Mouse (Mus musculus): ENCODE data around the gene Ccdc107. TPM values are rescaled to one million over a fixed set of nuclear protein-coding genes. Genes with fewer than 3 reads are reported as not detected.

Ccdc107 gene
- polyA plus RNA-seq, 1 experiment from 2014 or later = 44.8 TPM

GRCm38 (mm10) chr4:43492101-43492820 lies 439 bp upstream of the Ccdc107 start:
- Histone ChIP-seq H3K27me3 (ENCODE audit: low read depth, poor library complexity, severe bottlenecking) (peaks cover 22% of the 10 kb centered on the region), H3K4me1 (peaks cover 40% of the 10 kb centered on the region), H3K4me3 (peak overlapping the region; percentile 81), H3K27ac (replicated peaks) (peak overlapping the region; percentile 90), H3K36me3 (peaks cover 21% of the 10 kb centered on the region), H3K9me3 (replicated peaks) (peaks cover 3% of the 10 kb centered on the region; the same call in 1 of the 2 replicates)
- no peak for DNase-seq (ENCODE audit: low spot score)
- WGBS = 50% methylated on average over 12 of the region's 12 CpGs

- peaks cover 27% of the 10 kb centered on the region for H3K36me3 ChIP-seq
- WGBS = under 1% methylated on average over 47 of the region's 47 CpGs
- peaks cover 28% of the 10 kb centered on the region for H3K27me3 ChIP-seq (ENCODE audit: low read depth, poor library complexity, severe bottlenecking)
- peak overlapping the region; percentile 81 for H3K4me3 ChIP-seq
- peak overlapping the region; percentile 90 for H3K27ac ChIP-seq (replicated peaks)
- peaks cover 3% of the 10 kb centered on the region; the same call in 1 of the 2 replicates for H3K9me3 ChIP-seq (replicated peaks)
- peak; percentile 97 for DNase-seq (ENCODE audit: low spot score)
- peaks cover 50% of the 10 kb centered on the region for H3K4me1 ChIP-seq
These were observed 616 bp downstream of the Ccdc107 start for GRCm38 (mm10) chr4:43493186-43493845.

- DNase-seq (ENCODE audit: low spot score) = no peak
- peak overlapping the region; percentile 90 for H3K27ac ChIP-seq (replicated peaks)
- WGBS = 7% methylated on average over 9 of the region's 9 CpGs
These were observed 1.1 kb downstream of the Ccdc107 start for GRCm38 (mm10) chr4:43493846-43494240.

DNA sequence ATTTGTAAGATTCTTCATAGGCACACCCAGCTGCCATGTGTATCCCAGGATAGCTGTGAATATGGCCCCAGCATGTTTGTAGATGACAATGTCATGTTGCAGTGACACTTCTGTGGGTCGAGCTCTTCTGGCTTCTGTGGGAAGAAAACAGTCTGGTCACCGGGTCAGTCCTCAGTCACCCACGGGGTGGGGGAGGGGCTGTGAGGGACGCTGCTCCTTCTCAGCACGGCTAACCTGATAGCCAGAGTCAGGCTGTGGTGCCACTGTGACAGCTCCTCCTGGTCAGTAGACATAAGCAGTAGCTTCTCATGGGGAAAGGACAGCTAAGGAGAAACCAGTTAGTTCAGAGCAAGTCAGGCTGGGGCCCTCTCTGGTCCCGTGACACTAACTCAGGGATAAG lies 3.9 kb downstream of the Ccdc107 start:
- peaks cover 48% of the 10 kb centered on the region for H3K27me3 ChIP-seq (ENCODE audit: low read depth, poor library complexity, severe bottlenecking)
- H3K4me1 ChIP-seq = peaks cover 68% of the 10 kb centered on the region
- DNase-seq (ENCODE audit: low spot score) = no peak
- 52% methylated on average over 6 of the region's 6 CpGs for WGBS
- peak overlapping the region; percentile 13; the same call in 1 of the 2 replicates for H3K27ac ChIP-seq (replicated peaks)
- no peaks in the 10 kb centered on the region for H3K9me3 ChIP-seq (replicated peaks)
- H3K4me3 ChIP-seq = peak overlapping the region; percentile 18; the same call in 1 of the 2 replicates
- H3K36me3 ChIP-seq = peaks cover 27% of the 10 kb centered on the region

More at GRCm38 (mm10) chr4:43493846-43494240, 1.1 kb downstream of the Ccdc107 start:
- Histone ChIP-seq H3K27me3 (ENCODE audit: low read depth, poor library complexity, severe bottlenecking) (peaks cover 28% of the 10 kb centered on the region), H3K4me3 (peak overlapping the region; percentile 81), H3K36me3 (peaks cover 27% of the 10 kb centered on the region), H3K4me1 (peaks cover 55% of the 10 kb centered on the region), H3K9me3 (replicated peaks) (peaks cover 3% of the 10 kb centered on the region; the same call in 1 of the 2 replicates)

DNA sequence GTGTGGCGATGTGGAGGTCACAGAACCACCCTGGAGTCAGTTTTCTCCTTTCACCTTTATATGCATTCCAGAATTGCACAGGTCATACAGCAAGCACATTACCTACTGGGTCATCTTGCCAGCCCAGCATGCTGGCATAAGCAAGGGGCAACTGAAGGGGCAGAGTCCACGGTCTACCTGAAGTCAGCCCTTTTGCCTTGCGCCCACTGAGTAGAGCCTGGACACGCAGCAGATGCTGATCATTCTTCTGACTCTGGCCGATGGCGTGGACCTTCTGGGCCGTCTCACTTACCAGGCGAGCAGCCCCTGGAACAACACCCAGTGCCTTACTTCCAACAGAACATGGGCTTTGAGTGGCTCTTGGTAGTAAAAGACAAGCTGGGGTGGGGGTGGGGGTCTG lies 4.7 kb downstream of the Ccdc107 start:
- WGBS = 90% methylated on average over 8 of the region's 8 CpGs
- Histone ChIP-seq H3K27me3 (ENCODE audit: low read depth, poor library complexity, severe bottlenecking) (peaks cover 54% of the 10 kb centered on the region), H3K27ac (replicated peaks) (no peak overlapping the region), H3K9me3 (replicated peaks) (no peaks in the 10 kb centered on the region), H3K4me3 (peak overlapping the region; percentile 72), H3K36me3 (peaks cover 27% of the 10 kb centered on the region), H3K4me1 (peaks cover 68% of the 10 kb centered on the region)
- DNase-seq (ENCODE audit: low spot score) = no peak

DNA sequence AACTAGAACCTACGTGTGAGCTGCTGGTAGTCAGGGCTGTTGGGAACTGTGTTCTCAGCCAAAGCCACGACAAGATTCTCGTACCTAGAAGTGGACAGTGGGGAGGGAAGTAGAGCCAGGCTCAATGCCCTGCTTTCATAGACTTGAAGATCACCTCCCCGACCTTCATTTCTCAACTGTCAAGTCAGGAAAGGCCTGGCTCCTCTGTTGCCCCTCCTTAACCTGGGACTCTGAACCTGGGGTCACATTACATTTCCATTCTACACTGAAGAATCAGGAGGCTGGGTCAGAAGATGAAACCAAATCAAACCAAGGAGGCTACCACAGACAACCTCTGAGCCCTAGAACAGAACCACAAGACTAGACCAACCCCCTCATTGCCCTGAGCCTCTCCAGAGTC lies 5.2 kb downstream of the Ccdc107 start:
- WGBS = 78% methylated on average over 4 of the region's 4 CpGs
- peaks cover 27% of the 10 kb centered on the region for H3K36me3 ChIP-seq
- peaks cover 54% of the 10 kb centered on the region for H3K27me3 ChIP-seq (ENCODE audit: low read depth, poor library complexity, severe bottlenecking)
- DNase-seq (ENCODE audit: low spot score) = no peak
- peak overlapping the region; percentile 72 for H3K4me3 ChIP-seq
- no peak overlapping the region; the same call in 1 of the 2 replicates for H3K27ac ChIP-seq (replicated peaks)
- H3K4me1 ChIP-seq = peaks cover 68% of the 10 kb centered on the region
- no peaks in the 10 kb centered on the region for H3K9me3 ChIP-seq (replicated peaks)

DNA sequence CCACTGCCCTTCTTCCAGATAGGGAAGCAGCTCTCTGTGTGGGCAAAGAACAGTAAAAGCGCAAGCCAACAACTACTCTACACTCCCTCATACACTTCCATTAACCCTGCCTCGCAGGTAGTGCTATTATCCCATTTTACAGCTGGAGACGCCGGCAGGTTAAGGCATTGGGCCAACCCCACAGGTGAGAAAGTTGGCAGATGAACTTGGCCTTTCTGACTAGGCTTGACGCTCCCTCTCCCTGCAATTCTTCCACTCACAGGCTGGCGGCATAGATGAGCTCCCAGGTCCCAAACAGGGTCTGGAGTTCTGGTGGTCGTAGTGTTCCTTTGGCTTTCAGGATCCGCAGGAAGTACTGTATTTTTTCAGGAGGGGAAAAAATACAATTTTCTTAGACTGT lies 6.3 kb downstream of the Ccdc107 start:
- Histone ChIP-seq H3K4me1 (peaks cover 61% of the 10 kb centered on the region), H3K9me3 (replicated peaks) (no peaks in the 10 kb centered on the region), H3K4me3 (peak overlapping the region; percentile 72), H3K27me3 (ENCODE audit: low read depth, poor library complexity, severe bottlenecking) (peaks cover 54% of the 10 kb centered on the region), H3K36me3 (peaks cover 27% of the 10 kb centered on the region), H3K27ac (replicated peaks) (peak overlapping the region; percentile 92)
- WGBS = 14% methylated on average over 8 of the region's 8 CpGs
- DNase-seq (ENCODE audit: low spot score) = peak; percentile 58

GRCm38 (mm10) chr4:43499407-43500333 lies 7.0 kb downstream of the Ccdc107 start, which contains the start of gene Arhgef39:
Gene Arhgef39, minus strand, starts transcription at chr4:43499695.
- 8% methylated on average over 50 of the region's 50 CpGs for WGBS
- DNase-seq (ENCODE audit: low spot score) = peak; percentile 87
- peaks cover 50% of the 10 kb centered on the region for H3K27me3 ChIP-seq (ENCODE audit: low read depth, poor library complexity, severe bottlenecking)
- no peaks in the 10 kb centered on the region for H3K9me3 ChIP-seq (replicated peaks)
- H3K4me1 ChIP-seq = peaks cover 54% of the 10 kb centered on the region
- H3K27ac ChIP-seq (replicated peaks) = peak within 1 kb of the TSS; percentile 92
- peak within 1 kb of the TSS; percentile 72 for H3K4me3 ChIP-seq
- peaks cover 27% of the 10 kb centered on the region for H3K36me3 ChIP-seq

DNA sequence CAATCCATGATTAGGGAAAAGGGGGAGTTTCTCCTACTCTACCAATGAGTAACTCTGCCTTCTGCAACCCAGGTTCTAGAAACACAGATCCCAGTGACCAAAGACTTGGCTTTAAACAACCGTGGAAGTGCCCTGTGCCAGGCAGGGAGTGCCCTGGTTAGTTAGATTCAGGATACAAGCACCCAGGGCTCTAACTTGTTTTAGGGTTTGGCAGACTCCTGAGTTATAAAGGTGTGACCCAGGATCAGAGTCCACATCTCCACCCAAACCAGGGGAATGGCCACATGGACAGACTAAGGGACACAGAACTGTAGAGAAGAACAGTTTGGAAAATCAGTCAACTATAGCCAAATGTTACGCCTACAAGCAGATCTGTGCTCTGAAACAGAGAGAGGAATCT lies 10.3 kb downstream of the Ccdc107 start:
- H3K9me3 ChIP-seq (replicated peaks) = no peaks in the 10 kb centered on the region
- H3K27ac ChIP-seq (replicated peaks) = no peak overlapping the region
- H3K27me3 ChIP-seq (ENCODE audit: low read depth, poor library complexity, severe bottlenecking) = peaks cover 55% of the 10 kb centered on the region
- 78% methylated on average over 2 of the region's 2 CpGs for WGBS
- H3K36me3 ChIP-seq = no peaks in the 10 kb centered on the region
- H3K4me3 ChIP-seq = no peak overlapping the region
- H3K4me1 ChIP-seq = peaks cover 28% of the 10 kb centered on the region
- DNase-seq (ENCODE audit: low spot score) = no peak

DNA sequence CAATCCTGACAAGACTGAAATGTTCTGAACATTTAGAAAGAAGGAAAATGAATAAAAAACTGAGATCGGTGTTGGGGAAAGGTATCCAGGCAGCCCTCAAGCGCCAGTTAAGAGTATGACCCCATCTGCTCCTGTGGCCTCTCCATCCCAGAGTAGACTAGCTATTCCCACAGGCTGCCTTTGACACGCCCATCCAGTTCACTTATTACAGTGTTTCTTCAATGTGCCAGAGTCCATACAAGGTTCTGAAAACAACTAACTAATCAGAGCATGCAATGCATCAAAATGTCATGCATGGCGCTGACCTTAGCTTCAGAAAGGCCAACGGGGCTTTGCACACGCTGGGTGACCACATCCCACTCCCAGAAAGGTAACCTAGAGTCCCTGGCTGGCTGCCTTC lies 10.8 kb downstream of the Ccdc107 start:
- Histone ChIP-seq H3K27me3 (ENCODE audit: low read depth, poor library complexity, severe bottlenecking) (peaks cover 60% of the 10 kb centered on the region), H3K36me3 (no peaks in the 10 kb centered on the region), H3K4me3 (no peak overlapping the region), H3K27ac (replicated peaks) (no peak overlapping the region), H3K9me3 (replicated peaks) (no peaks in the 10 kb centered on the region), H3K4me1 (peaks cover 28% of the 10 kb centered on the region)
- no peak for DNase-seq (ENCODE audit: low spot score)
- WGBS = 89% methylated on average over 6 of the region's 6 CpGs

GRCm38 (mm10) chr4:43504269-43504668 lies 11.6 kb downstream of the Ccdc107 start:
- H3K4me3 ChIP-seq = no peak overlapping the region
- peaks cover 28% of the 10 kb centered on the region for H3K4me1 ChIP-seq
- WGBS = 89% methylated on average over 4 of the region's 4 CpGs
- DNase-seq (ENCODE audit: low spot score) = no peak
- H3K36me3 ChIP-seq = no peaks in the 10 kb centered on the region
- H3K27me3 ChIP-seq (ENCODE audit: low read depth, poor library complexity, severe bottlenecking) = peaks cover 68% of the 10 kb centered on the region
- no peak overlapping the region for H3K27ac ChIP-seq (replicated peaks)
- no peaks in the 10 kb centered on the region for H3K9me3 ChIP-seq (replicated peaks)

DNA sequence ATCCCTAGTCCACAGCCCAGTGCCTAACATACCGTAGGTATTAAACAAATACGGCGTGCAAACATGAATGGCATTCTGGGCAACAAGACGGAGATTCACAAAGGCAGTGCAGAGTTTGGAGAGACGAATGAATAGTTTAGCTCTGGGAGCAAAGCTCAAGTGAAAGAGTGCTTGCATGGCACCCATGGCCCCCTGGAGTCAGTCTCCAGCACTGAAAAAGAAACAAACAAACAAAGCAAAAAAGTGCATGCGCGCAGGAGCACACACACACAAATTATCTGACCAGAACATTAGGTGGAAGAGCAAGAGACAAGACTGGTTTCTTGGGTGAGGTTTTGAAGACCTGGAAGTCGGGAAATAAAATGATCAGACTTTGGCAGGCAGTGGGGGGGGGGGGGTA lies 13.4 kb downstream of the Ccdc107 start:
- no peak for DNase-seq (ENCODE audit: low spot score)
- Histone ChIP-seq H3K27ac (replicated peaks) (no peak overlapping the region), H3K9me3 (replicated peaks) (no peaks in the 10 kb centered on the region), H3K4me1 (peaks cover 21% of the 10 kb centered on the region), H3K4me3 (no peak overlapping the region), H3K27me3 (ENCODE audit: low read depth, poor library complexity, severe bottlenecking) (peaks cover 64% of the 10 kb centered on the region), H3K36me3 (no peaks in the 10 kb centered on the region)
- 77% methylated on average over 8 of the region's 8 CpGs for WGBS
